Mouse (Mus musculus) gastrocnemius, postnatal 4 days (tissue): ENCODE measurements at regions not wholly inside any gene's neighbourhood (a gene's known extent, or its start where the extent isn't known, plus 50 kb on each side); places are given as distances from the start of the nearest gene placed in this dataset.
A peak's percentile ranks its signal among the peaks of the same experiment; 100 is the strongest.

ENCODE experiments used
- DNase-seq, 2 experiments: peaks; one replicate each; pipeline ENCODE4 v3.0.0; 2021 to 2022; ENCODE audit warnings: low spot score in 2 of 2, mixed read lengths in 2 of 2

- DNase-seq = no peak
These were observed 180.8 kb downstream of the Stim2 start for GRCm38 (mm10) chr5:54178966-54179547.

- DNase-seq = peak; percentile 35 to 57
These were observed 181.9 kb downstream of the Stim2 start for GRCm38 (mm10) chr5:54180192-54180611.

- DNase-seq = no peak
These were observed 182.5 kb downstream of the Stim2 start for GRCm38 (mm10) chr5:54180640-54181326.

GRCm38 (mm10) chr5:54181327-54181863, 183.1 kb downstream of the Stim2 start:
- DNase-seq = no peak

- no peak for DNase-seq
These were observed 184.5 kb downstream of the Stim2 start for GRCm38 (mm10) chr5:54182754-54183153.

- no peak for DNase-seq
These were observed 187.4 kb downstream of the Stim2 start for GRCm38 (mm10) chr5:54185662-54186061.

- DNase-seq = no peak
These were observed 187.9 kb downstream of the Stim2 start for GRCm38 (mm10) chr5:54186076-54186676.

GRCm38 (mm10) chr5:54191688-54192087, 193.4 kb downstream of the Stim2 start:
- DNase-seq = no peak

- no peak for DNase-seq
These were observed 196.5 kb downstream of the Stim2 start for GRCm38 (mm10) chr5:54194846-54195245.

- no peak for DNase-seq
These were observed 201.7 kb downstream of the Stim2 start for GRCm38 (mm10) chr5:54200032-54200431.

- DNase-seq = no peak
These were observed 202.3 kb downstream of the Stim2 start for GRCm38 (mm10) chr5:54200587-54200986.

- DNase-seq = no peak
These were observed 213.2 kb downstream of the Stim2 start for GRCm38 (mm10) chr5:54211457-54211856.

GRCm38 (mm10) chr5:54212038-54212589, 213.8 kb downstream of the Stim2 start:
- DNase-seq = no peak

GRCm38 (mm10) chr5:54225031-54225430, 226.7 kb downstream of the Stim2 start:
- no peak for DNase-seq

GRCm38 (mm10) chr5:54234580-54234979, 236.3 kb downstream of the Stim2 start:
- no peak for DNase-seq

- DNase-seq = no peak
These were observed 236.9 kb downstream of the Stim2 start for GRCm38 (mm10) chr5:54235226-54235625.

GRCm38 (mm10) chr5:54237226-54237625, 238.9 kb downstream of the Stim2 start:
- no peak for DNase-seq

GRCm38 (mm10) chr5:54238646-54239167, 240.4 kb downstream of the Stim2 start:
- DNase-seq = no peak

- no peak for DNase-seq
These were observed 241.3 kb downstream of the Stim2 start for GRCm38 (mm10) chr5:54239586-54239985.

GRCm38 (mm10) chr5:54241169-54241917, 243.0 kb downstream of the Stim2 start:
- DNase-seq = no peak

- DNase-seq = no peak
These were observed 243.8 kb downstream of the Stim2 start for GRCm38 (mm10) chr5:54242126-54242525.
